Mouse (Mus musculus) effector memory CD4-positive, alpha-beta T cell, adult 7 months (primary cell): ENCODE results near the gene Lce3f. TPM values are rescaled to one million over a fixed set of nuclear protein-coding genes. Genes with fewer than 3 reads are reported as not detected.

Source experiments
- polyA plus RNA-seq: library from polyadenylated mRNA; unstranded; fragments of 100-300 nt; shearing (Covaris generic); gene quantifications from one replicate; pipeline ENCODE4 v1.2.1, GENCODE M21; 2017

The Lce3f gene
- not detected for polyA plus RNA-seq

GRCm38 (mm10) chr3:92991926-92992325 lies at the start of gene Lce3f:
Gene Lce3f, plus strand, starts transcription at chr3:92992226.

GRCm38 (mm10) chr3:92944186-92944585 lies 47.8 kb upstream of the Lce3f start, which contains the start of gene Lce3c:
Gene Lce3c, plus strand, starts transcription at chr3:92944486.

GRCm38 (mm10) chr3:92957090-92957489 lies 34.9 kb upstream of the Lce3f start, which contains the start of gene Lce3d:
Gene Lce3d, plus strand, starts transcription at chr3:92957390.

GRCm38 (mm10) chr3:92966761-92967160 lies 25.3 kb upstream of the Lce3f start, which contains the start of gene Lce3e:
Gene Lce3e, plus strand, starts transcription at chr3:92967061.

GRCm38 (mm10) chr3:93015460-93016104 lies 23.6 kb downstream of the Lce3f start, which contains the start of gene Crct1:
Gene Crct1, minus strand, starts transcription at chr3:93015687.

GRCm38 (mm10) chr3:93018960-93019359 lies 26.9 kb downstream of the Lce3f start, which contains the start of gene Lce1m:
Gene Lce1m, minus strand, starts transcription at chr3:93019060.

Other genes with a start within 250 kb of the Lce3f start
- not detected for gene Lce1g, start 239.9 kb upstream of the Lce3f start, polyA plus RNA-seq
- gene Lce1h, start 227.2 kb upstream of the Lce3f start, polyA plus RNA-seq: not detected
- gene Lce1i, start 213.3 kb upstream of the Lce3f start, polyA plus RNA-seq: not detected
- gene Lce1j, start 201.7 kb upstream of the Lce3f start, polyA plus RNA-seq: not detected
- not detected for gene Lce1k, start 184.3 kb upstream of the Lce3f start, polyA plus RNA-seq
- not detected for gene Kprp, start 165.0 kb upstream of the Lce3f start, polyA plus RNA-seq
- gene Lce1l, start 140.9 kb upstream of the Lce3f start, polyA plus RNA-seq: not detected
- not detected for gene 2310050C09Rik, start 122.0 kb upstream of the Lce3f start, polyA plus RNA-seq
- gene Lce3a, start 66.0 kb upstream of the Lce3f start, polyA plus RNA-seq: not detected
- not detected for gene Lce3b, start 59.2 kb upstream of the Lce3f start, polyA plus RNA-seq
- gene Lce3c, start 47.7 kb upstream of the Lce3f start, polyA plus RNA-seq: not detected
- not detected for gene Lce3d, start 34.8 kb upstream of the Lce3f start, polyA plus RNA-seq
- gene Lce3e, start 25.2 kb upstream of the Lce3f start, polyA plus RNA-seq: not detected
- gene Crct1, start 23.5 kb downstream of the Lce3f start, polyA plus RNA-seq: not detected
- gene Lce1m, start 26.8 kb downstream of the Lce3f start, polyA plus RNA-seq: not detected
- not detected for gene Gm4858, start 76.6 kb downstream of the Lce3f start, polyA plus RNA-seq
- gene Crnn, start 152.6 kb downstream of the Lce3f start, polyA plus RNA-seq: not detected
- 0.05 TPM for gene Flg2, start 205.1 kb downstream of the Lce3f start, polyA plus RNA-seq